Mouse (Mus musculus) thymus, postnatal 4 days (tissue): Measurements from ENCODE around the gene Wapl.
A peak's percentile ranks its signal among the peaks of the same experiment; 100 is the strongest.

Experiments used
- DNase-seq: peaks from one replicate; pipeline ENCODE4 v3.0.0; 2021

Gene Wapl

GRCm38 (mm10) chr14:34776719-34777385 is 103.1 kb downstream of the Wapl start:
- DNase-seq: no peak

- peak; percentile 64 for DNase-seq
Measured at GRCm38 (mm10) chr14:34777810-34778209, 104.1 kb downstream of the Wapl start.

DNA sequence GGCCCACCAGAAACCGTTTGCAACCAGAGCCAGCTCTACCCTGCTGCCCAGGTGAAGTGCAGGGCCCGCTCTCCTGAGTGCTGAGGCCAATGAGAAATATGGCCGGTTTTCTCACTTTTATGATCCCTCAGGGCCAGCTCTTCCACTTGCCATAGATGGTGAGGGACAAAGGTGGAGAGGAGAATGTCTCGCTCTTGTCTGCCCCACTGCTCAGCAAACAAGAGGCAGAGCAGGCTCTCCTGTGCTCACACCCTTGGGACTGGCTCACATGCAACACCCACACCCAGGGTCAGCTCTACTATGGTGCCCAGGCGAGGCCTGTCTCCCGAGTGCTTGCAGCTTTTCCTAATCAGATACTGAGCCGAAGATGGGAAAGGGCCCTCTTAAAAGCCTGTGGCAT is 105.0 kb downstream of the Wapl start:
- no peak for DNase-seq

- no peak for DNase-seq
Measured at GRCm38 (mm10) chr14:34793406-34794037, 119.8 kb downstream of the Wapl start.
